Mouse (Mus musculus) left cerebral cortex, adult 8-10 months (tissue): ENCODE data around the gene Gm12184. TPM values are rescaled to one million over a fixed set of nuclear protein-coding genes. Genes with fewer than 3 reads are reported as not detected.
"Not testable (repeated sequence)": the region's sequence is repeated elsewhere in the genome, so short reads cannot be mapped to it uniquely, and the experiment has no call there.

Experiments used
- DNase-seq, 2 experiments: peaks; one replicate each; pipeline ENCODE4 v3.0.0; 2022; ENCODE audit warnings: low spot score in 2 of 2
- total RNA-seq, 4 experiments: library from RNA; stranded (reverse); gene quantifications; 2 replicates each; pipeline ENCODE4 v1.2.4; 2022

Gm12184 gene
- total RNA-seq, 4 experiments from 2014 or later, result 0.38 to 1.8 (median 0.45) TPM

GRCm38 (mm10) chr11:48801831-48802772 lies 24.4 kb downstream of the Gm12184 start:
- DNase-seq, result no peak

GRCm38 (mm10) chr11:48799921-48800701 lies 26.3 kb downstream of the Gm12184 start, which contains the start of gene Rack1:
Gene Rack1, plus strand, starts transcription at chr11:48800332.
- peak; percentile 80 to 87 for DNase-seq

DNA sequence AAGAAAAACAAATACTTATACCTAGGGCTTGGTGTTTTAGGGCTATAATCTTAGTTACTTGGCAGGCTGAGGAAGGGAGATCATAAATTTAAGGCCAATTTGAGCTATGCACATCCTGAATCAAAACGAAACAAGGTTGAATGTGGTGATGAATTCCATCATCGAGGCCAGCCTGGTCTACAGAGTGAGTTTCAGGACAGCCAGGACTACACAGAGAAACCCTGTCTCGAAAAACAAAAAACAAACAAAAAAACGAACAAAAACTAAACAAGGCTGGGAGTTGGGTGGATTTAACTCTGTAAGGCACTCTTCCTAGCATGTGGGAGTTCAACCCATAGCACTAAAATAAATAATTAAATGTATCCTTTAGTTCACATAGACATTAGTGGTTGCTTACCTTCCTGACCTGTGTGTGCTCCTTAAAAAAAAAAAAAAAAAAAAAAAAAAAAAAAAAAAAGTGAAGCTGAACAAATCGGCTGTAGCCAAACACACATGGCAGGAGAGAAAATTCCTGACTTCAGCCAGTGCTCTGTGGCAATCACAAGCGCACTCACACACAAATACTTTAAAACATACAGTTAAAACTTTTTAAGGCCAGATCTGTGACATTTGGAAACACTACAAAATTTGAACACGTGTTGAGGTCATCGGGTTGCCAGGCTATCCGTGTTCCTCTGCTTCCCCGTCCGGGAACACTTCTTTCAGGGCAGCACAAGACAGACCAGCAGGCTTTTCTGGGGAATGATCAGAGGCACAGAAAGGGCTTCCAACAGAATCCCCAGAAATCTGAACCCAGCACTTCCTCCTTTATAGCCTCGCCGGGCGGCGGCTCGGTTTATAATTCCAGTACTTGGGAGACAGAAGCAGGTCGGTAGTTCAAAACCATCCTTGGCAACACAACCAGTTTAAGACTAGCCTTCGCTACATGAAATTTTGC lies 27.2 kb downstream of the Gm12184 start:
- DNase-seq, result no peak

GRCm38 (mm10) chr11:48798308-48798707 lies 28.1 kb downstream of the Gm12184 start:
- no peak for DNase-seq

GRCm38 (mm10) chr11:48797287-48797686 lies 29.2 kb downstream of the Gm12184 start:
- no peak for DNase-seq

DNA sequence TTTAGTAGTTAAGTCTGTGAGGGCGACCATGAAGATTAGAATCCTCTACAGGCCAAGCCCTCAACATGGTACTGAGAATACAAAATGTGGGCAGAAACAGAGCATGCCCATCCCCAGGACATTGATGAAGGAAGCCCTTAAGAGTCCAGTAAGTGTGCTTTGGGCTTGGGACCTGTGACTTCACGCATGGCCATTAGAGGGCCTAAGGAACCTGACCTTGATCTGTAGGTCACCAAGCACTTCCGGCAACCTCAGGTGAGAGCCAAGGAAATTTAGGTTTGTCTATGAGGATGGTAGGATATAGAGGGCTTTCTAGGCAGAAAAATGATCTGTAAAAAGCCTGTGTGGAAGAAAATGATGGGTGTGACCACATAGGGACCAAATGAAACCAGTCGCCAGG lies 30.2 kb downstream of the Gm12184 start:
- DNase-seq, result no peak

- DNase-seq, result no peak
Observed at GRCm38 (mm10) chr11:48795221-48795620, 31.2 kb downstream of the Gm12184 start.

- DNase-seq, result no peak
Observed at GRCm38 (mm10) chr11:48793184-48793583, 33.3 kb downstream of the Gm12184 start.

- DNase-seq, result not testable (repeated sequence)
Observed at GRCm38 (mm10) chr11:48791894-48792293, 34.6 kb downstream of the Gm12184 start.

DNA sequence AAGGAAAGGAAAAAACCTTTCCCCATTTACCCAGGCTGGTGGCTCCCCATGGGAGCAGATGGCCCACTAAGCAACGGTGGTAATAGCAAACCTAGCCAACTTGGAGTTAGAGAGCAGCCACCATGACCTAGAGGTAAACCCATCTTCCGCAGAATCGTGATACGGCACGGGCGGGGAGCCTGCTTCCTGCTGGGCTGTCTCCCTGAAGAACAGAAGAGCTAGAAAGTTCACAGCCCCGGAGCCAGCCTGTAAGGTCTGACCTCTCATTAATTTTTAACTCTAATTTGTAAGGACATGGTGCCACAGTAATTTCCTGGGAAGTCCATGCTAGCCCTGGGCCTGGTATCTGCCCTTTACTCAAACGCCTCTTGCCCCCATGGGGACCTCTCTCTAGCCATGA lies 35.5 kb downstream of the Gm12184 start:
- no peak for DNase-seq

DNA sequence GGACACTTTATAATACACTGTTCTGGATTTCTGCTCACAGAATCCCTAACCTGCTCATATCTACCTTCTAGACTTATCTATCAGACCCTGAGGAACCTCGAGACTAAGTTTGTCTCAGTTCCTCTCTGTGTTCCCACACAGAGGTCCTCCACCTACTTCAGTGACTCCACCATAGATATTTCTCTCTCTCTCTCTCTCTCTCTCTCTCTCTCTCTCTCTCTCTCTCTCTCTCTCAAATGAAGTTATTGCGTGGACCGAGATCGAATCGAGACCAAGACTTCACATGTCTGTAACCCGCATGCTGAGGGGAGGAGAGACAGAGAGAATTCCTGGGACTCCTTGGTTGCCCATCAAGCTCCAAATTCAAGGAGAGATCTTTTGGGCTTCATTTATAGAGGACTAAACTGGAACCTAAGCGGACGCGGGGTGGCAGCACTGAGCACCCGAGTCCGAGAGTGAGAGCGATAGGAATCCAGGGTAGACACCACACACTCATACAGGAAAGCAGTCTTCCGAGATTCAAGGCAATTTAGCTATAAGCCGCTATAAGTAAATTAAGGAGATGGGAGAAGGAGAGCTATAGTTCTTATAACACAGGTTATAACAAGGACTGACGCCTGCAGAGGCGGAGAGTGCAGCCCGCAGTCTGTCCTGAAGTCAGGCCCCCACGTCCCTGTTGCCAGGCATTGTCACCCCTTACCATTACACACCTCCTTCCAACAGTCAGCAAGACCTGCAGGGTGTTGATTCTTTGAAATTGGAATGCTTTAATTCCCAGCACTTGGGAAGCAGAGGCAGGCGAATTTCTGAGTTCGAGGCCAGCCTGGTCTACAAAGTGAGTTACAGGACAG lies 36.3 kb downstream of the Gm12184 start:
- peak; percentile 63 to 87 for DNase-seq

DNA sequence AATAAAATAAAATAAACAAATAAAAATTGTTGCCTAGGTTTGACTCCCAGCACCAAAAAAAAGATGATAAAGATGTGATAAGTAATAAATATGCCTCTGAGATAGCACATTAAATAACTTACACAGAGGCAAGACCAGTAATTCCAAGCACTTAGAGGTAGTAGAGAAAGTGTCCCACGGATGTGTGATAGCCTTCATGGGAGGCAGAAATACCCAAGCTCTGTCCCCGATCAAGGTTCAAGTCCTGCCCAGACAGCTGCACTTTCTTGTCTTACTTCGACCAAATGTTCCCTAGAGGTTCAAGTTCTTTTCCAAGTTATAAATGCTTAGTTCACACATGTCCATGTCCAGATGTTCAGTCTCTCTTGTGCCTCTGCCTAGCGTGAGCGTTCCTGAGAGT lies 37.2 kb downstream of the Gm12184 start:
- DNase-seq, result no peak

GRCm38 (mm10) chr11:48788311-48789089 lies 38.0 kb downstream of the Gm12184 start:
- DNase-seq, result no peak

GRCm38 (mm10) chr11:48787455-48788211 lies 38.8 kb downstream of the Gm12184 start:
- no peak for DNase-seq

DNA sequence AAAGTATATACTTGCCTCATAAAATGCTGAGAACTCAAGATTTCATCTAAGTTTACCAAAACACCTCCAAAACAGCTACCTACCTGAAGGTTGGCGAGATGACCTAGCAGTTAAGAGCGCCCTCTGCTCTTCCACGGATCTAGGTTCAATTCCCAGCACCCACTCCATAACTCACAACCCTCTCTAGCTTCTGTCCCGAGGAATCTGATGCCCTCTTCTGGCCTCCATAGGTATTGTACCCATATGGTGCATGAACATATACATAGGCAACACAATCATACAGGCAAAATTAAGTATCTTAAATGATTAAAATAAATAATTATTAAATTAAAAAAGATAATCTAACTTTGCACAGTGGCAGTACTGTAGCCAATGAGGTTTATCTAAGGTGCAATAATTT lies 44.2 kb downstream of the Gm12184 start:
- no peak for DNase-seq

GRCm38 (mm10) chr11:48779450-48779849 lies 47.0 kb downstream of the Gm12184 start:
- no peak for DNase-seq

DNA sequence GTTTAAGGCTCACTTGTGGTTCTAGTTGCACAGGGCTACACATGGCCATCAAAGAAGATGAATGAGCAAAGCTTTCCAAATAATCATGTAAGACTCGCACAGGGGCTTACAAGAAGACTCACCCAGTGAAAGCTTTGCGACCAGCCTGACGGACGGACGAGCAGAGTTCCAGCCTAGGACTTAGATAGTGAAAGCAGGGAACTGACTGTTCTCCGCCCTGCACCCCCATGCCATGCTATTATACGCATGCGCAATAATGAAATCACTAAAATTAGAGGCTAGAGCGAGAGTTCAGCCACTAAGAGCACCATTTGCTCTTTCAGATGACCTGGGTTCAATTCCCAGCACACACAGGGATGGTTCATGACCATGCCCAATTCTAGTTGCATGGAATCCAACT lies 49.2 kb downstream of the Gm12184 start:
- DNase-seq, result no peak

DNA sequence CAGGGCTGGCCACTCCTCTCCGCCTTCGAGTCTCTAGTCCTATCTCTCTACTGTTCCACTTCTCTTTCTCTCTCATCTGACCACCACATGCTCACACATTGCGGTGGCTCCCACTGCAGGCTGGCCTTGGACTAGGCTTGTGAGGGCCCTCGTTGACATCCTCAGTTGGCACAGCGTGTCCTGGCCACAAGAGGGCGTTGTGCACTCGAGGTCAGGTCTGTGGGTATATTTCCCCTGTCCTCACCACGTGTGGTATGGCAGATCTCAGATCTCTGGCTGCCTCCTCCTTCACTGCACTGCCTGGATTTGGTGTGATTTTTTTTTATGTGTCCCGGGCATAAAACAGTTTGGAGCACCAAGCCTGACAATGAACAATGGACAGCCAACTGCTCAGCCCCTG lies 49.8 kb downstream of the Gm12184 start:
- DNase-seq, result no peak

DNA sequence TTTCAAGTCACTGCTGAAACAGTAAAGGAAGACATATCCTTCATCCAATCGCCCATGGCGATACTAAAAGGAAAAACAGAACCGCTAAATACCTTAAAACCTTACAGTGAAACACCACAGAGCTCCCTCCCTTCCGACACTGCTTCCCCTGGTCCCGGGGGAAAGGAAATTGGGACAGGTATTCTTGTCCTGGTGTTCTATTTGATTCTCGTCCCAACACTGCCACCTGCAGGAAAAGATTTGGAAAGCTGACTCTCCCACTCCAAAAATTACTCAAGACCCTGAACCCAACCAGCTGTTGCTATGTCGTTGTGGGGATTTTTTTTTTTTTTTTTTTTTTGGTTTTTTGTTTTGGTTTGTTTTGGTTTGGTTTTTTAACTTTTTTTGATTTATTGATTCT lies 51.0 kb downstream of the Gm12184 start:
- no peak for DNase-seq
